Mouse (Mus musculus) ovary, postnatal 10 days (tissue): Measurements from ENCODE around the gene Fkbp9.
"Not testable (repeated sequence)": the region's sequence is repeated elsewhere in the genome, so short reads cannot be mapped to it uniquely, and the experiment has no call there.

Experiments used
- DNase-seq: peaks from one replicate; pipeline ENCODE4 v3.0.0; 2022; ENCODE audit warnings: low spot score

The Fkbp9 gene

GRCm38 (mm10) chr6:56843229-56843628 is 11.4 kb downstream of the Fkbp9 start:
- no peak for DNase-seq

- no peak for DNase-seq
Observed at GRCm38 (mm10) chr6:56844365-56844764, 12.5 kb downstream of the Fkbp9 start.

GRCm38 (mm10) chr6:56848974-56849373 is 17.1 kb downstream of the Fkbp9 start:
- no peak for DNase-seq

GRCm38 (mm10) chr6:56850315-56850714 is 18.5 kb downstream of the Fkbp9 start:
- DNase-seq: no peak

- DNase-seq: no peak
Observed at GRCm38 (mm10) chr6:56854803-56855202, 22.9 kb downstream of the Fkbp9 start.

- no peak for DNase-seq
Observed at GRCm38 (mm10) chr6:56856748-56857147, 24.9 kb downstream of the Fkbp9 start.

- DNase-seq: no peak
Observed at GRCm38 (mm10) chr6:56860205-56860848, 28.5 kb downstream of the Fkbp9 start.

- DNase-seq: not testable (repeated sequence)
Observed at GRCm38 (mm10) chr6:56866899-56867298, 35.0 kb downstream of the Fkbp9 start.

GRCm38 (mm10) chr6:56868565-56868964 is 36.7 kb downstream of the Fkbp9 start:
- DNase-seq: no peak

GRCm38 (mm10) chr6:56870027-56870426 is 38.2 kb downstream of the Fkbp9 start:
- no peak for DNase-seq

- no peak for DNase-seq
Observed at GRCm38 (mm10) chr6:56876870-56877269, 45.0 kb downstream of the Fkbp9 start.

GRCm38 (mm10) chr6:56877985-56878384 is 46.1 kb downstream of the Fkbp9 start:
- DNase-seq: no peak

GRCm38 (mm10) chr6:56879352-56879955 is 47.6 kb downstream of the Fkbp9 start:
- no peak for DNase-seq

GRCm38 (mm10) chr6:56888561-56888960 is 56.7 kb downstream of the Fkbp9 start:
- DNase-seq: no peak

GRCm38 (mm10) chr6:56890762-56891161 is 58.9 kb downstream of the Fkbp9 start:
- DNase-seq: no peak

GRCm38 (mm10) chr6:56899601-56900000 is 67.7 kb downstream of the Fkbp9 start:
- DNase-seq: no peak

GRCm38 (mm10) chr6:56901336-56901735 is 69.5 kb downstream of the Fkbp9 start:
- no peak for DNase-seq

- DNase-seq: no peak
Observed at GRCm38 (mm10) chr6:56901824-56902386, 70.0 kb downstream of the Fkbp9 start.

GRCm38 (mm10) chr6:56902606-56903520 is 71.0 kb downstream of the Fkbp9 start:
- no peak for DNase-seq

- DNase-seq: no peak
Observed at GRCm38 (mm10) chr6:56903831-56904230, 72.0 kb downstream of the Fkbp9 start.

- DNase-seq: no peak
Observed at GRCm38 (mm10) chr6:56904330-56904729, 72.5 kb downstream of the Fkbp9 start.

- no peak for DNase-seq
Observed at GRCm38 (mm10) chr6:56904982-56905381, 73.1 kb downstream of the Fkbp9 start.

GRCm38 (mm10) chr6:56905486-56905885 is 73.6 kb downstream of the Fkbp9 start:
- DNase-seq: no peak
